Mouse (Mus musculus) retina, adult 2 months (tissue): ENCODE measurements around the gene Wwox.

Experiments
- DNase-seq: peaks from one replicate; pipeline ENCODE4 v3.0.0-alpha.2; 2012; ENCODE audit warnings: low read depth, low spot score

The Wwox gene

GRCm38 (mm10) chr8:114958437-114959107, 519.1 kb downstream of the Wwox start:
- DNase-seq = no peak

- DNase-seq = no peak
These were observed 520.0 kb downstream of the Wwox start for GRCm38 (mm10) chr8:114959406-114959805.

- DNase-seq = no peak
These were observed 523.0 kb downstream of the Wwox start for GRCm38 (mm10) chr8:114962494-114962893.

- DNase-seq = no peak
These were observed 523.8 kb downstream of the Wwox start for GRCm38 (mm10) chr8:114963282-114963681.

- no peak for DNase-seq
These were observed 524.8 kb downstream of the Wwox start for GRCm38 (mm10) chr8:114964206-114964605.

GRCm38 (mm10) chr8:114968842-114969241, 529.4 kb downstream of the Wwox start:
- DNase-seq = no peak

- DNase-seq = peak; percentile 25
These were observed 531.9 kb downstream of the Wwox start for GRCm38 (mm10) chr8:114971378-114971777.

- DNase-seq = no peak
These were observed 533.6 kb downstream of the Wwox start for GRCm38 (mm10) chr8:114973002-114973461.

GRCm38 (mm10) chr8:114974336-114974950, 535.0 kb downstream of the Wwox start:
- DNase-seq = no peak

GRCm38 (mm10) chr8:114977746-114978145, 538.3 kb downstream of the Wwox start:
- no peak for DNase-seq

- no peak for DNase-seq
These were observed 538.9 kb downstream of the Wwox start for GRCm38 (mm10) chr8:114978206-114978960.

GRCm38 (mm10) chr8:114979671-114980070, 540.2 kb downstream of the Wwox start:
- no peak for DNase-seq

GRCm38 (mm10) chr8:114982762-114983161, 543.3 kb downstream of the Wwox start:
- DNase-seq = no peak

GRCm38 (mm10) chr8:114984500-114984899, 545.0 kb downstream of the Wwox start:
- no peak for DNase-seq

- no peak for DNase-seq
These were observed 546.5 kb downstream of the Wwox start for GRCm38 (mm10) chr8:114985996-114986395.

- no peak for DNase-seq
These were observed 547.5 kb downstream of the Wwox start for GRCm38 (mm10) chr8:114986971-114987370.

GRCm38 (mm10) chr8:114990865-114991613, 551.6 kb downstream of the Wwox start:
- no peak for DNase-seq

GRCm38 (mm10) chr8:115000736-115001135, 561.3 kb downstream of the Wwox start:
- DNase-seq = no peak

- DNase-seq = no peak
These were observed 565.6 kb downstream of the Wwox start for GRCm38 (mm10) chr8:115005021-115005420.

- no peak for DNase-seq
These were observed 567.1 kb downstream of the Wwox start for GRCm38 (mm10) chr8:115006561-115006960.

- no peak for DNase-seq
These were observed 567.8 kb downstream of the Wwox start for GRCm38 (mm10) chr8:115007280-115007679.
